Mouse (Mus musculus) bone marrow macrophage, adult 2 months (primary cell): ENCODE results near the gene Gm28635. TPM values are rescaled to one million over a fixed set of nuclear protein-coding genes. Genes with fewer than 3 reads are reported as not detected.
"Not testable (repeated sequence)": the region's sequence is repeated elsewhere in the genome, so short reads cannot be mapped to it uniquely, and the experiment has no call there.

Experiments
- H3K27ac ChIP-seq: 2 replicates; pipeline ENCODE4 v1.5.1; 2012; ENCODE audit warnings: low read depth, low read length; ENCODE audit not compliant: insufficient read depth
- H3K4me1 ChIP-seq: 2 replicates; pipeline ENCODE4 v1.6.1; 2012; ENCODE audit warnings: low read length; ENCODE audit not compliant: control insufficient read depth, insufficient read depth
- H3K4me3 ChIP-seq: 2 replicates; pipeline ENCODE4 v1.5.1; 2012; ENCODE audit warnings: mild to moderate bottlenecking, low read length, moderate library complexity; ENCODE audit not compliant: insufficient read depth
- CTCF ChIP-seq: IDR thresholded peaks from 2 replicates; pipeline ENCODE4 v1.5.1; 2012; ENCODE audit warnings: low read depth, mild to moderate bottlenecking, low read length, moderate library complexity
- POLR2A ChIP-seq: IDR thresholded peaks from 2 replicates; pipeline ENCODE4 v1.6.1; 2012; ENCODE audit warnings: mild to moderate bottlenecking, low read depth, low read length, borderline replicate concordance
- polyA plus RNA-seq: library from polyadenylated mRNA; stranded (reverse); fragments of >200 nt; gene quantifications from 2 replicates; pipeline ENCODE4 v1.2.4, GENCODE M21; 2012; ENCODE audit not compliant: missing spikeins, insufficient read depth, insufficient read length

Gene Gm28635
- polyA plus RNA-seq, 1 experiment: not detected

GRCm38 (mm10) chr2:84688080-84688844, 10.4 kb upstream of the Gm28635 start:
- TF ChIP-seq POLR2A (no peak), CTCF (no peak)
- H3K4me3 ChIP-seq: no peak overlapping the region

DNA sequence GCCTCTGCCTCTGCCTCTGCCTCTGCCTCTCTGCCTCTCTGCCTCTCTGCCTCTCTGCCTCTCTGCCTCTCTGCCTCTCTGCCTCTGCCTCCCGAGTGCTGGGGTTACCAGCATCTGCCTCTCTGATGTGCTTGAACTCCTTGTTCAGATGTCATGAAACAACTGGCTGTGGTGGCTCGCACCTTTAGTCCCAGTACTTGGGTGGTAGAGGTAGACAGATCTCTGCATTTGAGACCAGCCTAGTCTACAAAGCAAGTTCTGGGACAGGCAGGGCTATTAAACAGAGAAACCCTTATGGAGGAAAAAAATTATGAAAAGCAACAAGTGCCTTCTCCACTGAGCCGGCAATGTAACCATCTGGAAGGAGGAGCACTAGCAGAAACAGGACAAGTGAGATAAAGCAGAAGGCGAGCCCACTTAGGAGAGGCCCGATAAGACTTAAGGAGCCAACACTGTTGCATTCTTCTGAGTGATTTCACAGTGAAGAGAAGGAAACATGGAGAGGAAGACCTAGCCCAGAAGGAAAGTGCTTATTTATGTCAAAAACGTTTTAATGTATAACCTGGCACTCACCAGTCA, 4.9 kb upstream of the Gm28635 start:
- TF ChIP-seq POLR2A (no peak), CTCF (no peak)
- Histone ChIP-seq H3K4me3 (no peak overlapping the region), H3K4me1 (no peaks in the 10 kb centered on the region), H3K27ac (no peak overlapping the region)

More at GRCm38 (mm10) chr2:84688080-84688844, 10.4 kb upstream of the Gm28635 start:
- no peak overlapping the region for H3K27ac ChIP-seq
- no peaks in the 10 kb centered on the region for H3K4me1 ChIP-seq

GRCm38 (mm10) chr2:84679016-84679415, 1.2 kb upstream of the Gm28635 start, which contains the start of gene Tmx2:
TSS of gene Tmx2 (minus strand) at chr2:84679140.
- peak within 1 kb of the TSS; percentile 18; the same call in 1 of the 2 replicates for H3K27ac ChIP-seq
- peaks cover 6% of the 10 kb centered on the region for H3K4me1 ChIP-seq
- TF ChIP-seq CTCF (no peak), POLR2A (no peak)
- peak within 1 kb of the TSS; percentile 98 for H3K4me3 ChIP-seq

DNA sequence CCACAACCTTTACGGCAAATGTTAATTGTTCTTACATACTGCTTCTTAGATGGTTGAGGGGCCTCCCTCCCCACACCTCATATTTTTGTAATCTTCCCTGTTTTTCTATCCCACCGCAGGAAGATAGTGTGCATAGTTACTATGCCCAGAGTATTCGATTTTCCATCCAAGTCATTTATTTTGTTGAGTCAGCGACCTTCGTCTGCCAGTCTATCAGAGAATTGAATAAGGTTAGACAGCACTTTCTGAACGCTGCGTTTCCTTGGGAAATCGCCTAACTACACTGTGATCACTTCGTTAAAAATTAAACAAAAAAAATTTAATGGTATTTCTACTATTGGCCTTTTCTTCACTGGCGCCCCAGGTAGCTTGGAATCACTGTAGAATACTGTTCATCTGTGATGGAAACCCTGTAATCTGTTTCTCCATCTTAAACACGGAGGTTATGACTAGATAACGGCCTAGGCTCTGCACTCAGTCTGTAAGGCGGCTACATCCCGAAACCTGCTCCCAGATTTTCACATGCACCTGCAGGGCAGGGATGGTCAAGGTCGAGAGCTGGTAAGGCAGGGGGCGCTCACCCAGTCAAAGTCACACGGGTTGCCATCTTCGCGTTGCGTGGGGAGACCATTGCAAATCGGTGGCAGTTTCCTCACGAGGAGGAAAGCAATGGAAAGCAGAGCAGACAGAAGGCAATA, 422 bp downstream of the Gm28635 start:
- peak overlapping the region; percentile 96 for H3K4me3 ChIP-seq
- H3K27ac ChIP-seq: peak overlapping the region; percentile 36; the same call in 1 of the 2 replicates
- peaks cover 6% of the 10 kb centered on the region for H3K4me1 ChIP-seq
- peak; percentile 72 for TF ChIP-seq CTCF
- no peak for TF ChIP-seq POLR2A

- not testable (repeated sequence) for H3K4me1 ChIP-seq, H3K27ac ChIP-seq, H3K4me3 ChIP-seq
Observed at GRCm38 (mm10) chr2:84671535-84671934, 6.3 kb downstream of the Gm28635 start.

DNA sequence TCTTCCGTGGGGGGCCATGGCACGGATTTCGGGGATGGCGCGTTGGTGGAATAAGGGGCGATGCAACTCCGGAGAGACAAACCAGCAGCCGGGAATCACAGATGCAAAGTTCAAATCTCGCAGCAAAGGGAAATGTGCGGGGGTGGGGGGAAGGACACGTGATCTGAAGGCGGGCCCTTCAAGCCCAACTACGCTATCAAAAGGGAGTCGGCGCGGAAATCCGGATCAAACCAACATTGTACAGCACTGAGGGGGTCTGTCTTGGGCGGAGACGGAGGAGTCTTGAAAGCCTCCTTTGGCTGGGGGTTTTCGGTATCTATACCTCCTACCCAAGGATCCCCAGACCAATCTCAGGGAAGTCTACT, 7.3 kb downstream of the Gm28635 start, which contains the start of gene Selenoh:
Gene Selenoh (minus strand): TSS at position 202 of the 365 bp plus-strand sequence.
- H3K27ac ChIP-seq: peak within 1 kb of the TSS; percentile 56
- peak within 1 kb of the TSS; percentile 73 for H3K4me3 ChIP-seq
- TF ChIP-seq POLR2A: no peak
- H3K4me1 ChIP-seq: peaks cover 4% of the 10 kb centered on the region; the same call in 1 of the 2 replicates

DNA sequence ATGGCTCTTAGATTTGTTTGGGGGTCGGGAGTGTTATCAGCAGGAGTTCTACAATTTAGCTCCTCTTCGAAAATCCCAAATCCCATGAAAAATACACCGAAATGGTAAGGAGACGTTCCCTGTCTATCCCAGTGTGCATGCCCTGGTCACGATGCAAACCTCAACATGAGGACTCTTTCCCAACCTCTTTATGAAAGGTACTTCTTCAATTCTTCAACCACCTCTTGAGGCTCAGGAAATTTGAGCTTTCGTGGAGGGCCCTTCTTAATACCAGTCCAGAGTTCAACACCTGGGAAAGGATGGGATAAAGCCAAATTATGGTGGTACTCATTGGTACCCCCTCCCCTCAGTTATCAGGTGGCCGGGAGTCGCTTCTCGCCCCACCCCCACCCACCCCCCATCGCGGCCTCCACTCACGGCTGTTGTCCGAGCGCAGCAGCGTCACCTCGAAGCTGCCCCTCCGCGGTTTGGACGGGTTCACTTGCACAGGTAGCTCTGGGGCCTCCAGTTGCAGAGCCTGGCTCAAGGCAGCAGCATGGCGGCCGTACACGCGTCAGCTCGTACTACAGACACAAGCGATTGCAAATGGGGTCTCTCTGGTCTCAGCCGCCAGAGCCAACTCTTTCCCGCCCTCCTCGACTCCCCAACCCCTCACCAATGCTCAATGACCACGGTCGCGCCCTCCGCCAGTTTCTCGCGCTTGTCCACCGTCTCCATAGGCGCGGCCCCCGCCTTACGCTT, 7.8 kb downstream of the Gm28635 start:
- Histone ChIP-seq H3K4me1 (peaks cover 4% of the 10 kb centered on the region; the same call in 1 of the 2 replicates), H3K4me3 (peak overlapping the region; percentile 73), H3K27ac (peak overlapping the region; percentile 56)
- no peak for TF ChIP-seq POLR2A
- no peak for TF ChIP-seq CTCF

- Histone ChIP-seq H3K4me3 (no peak overlapping the region), H3K4me1 (peaks cover 4% of the 10 kb centered on the region; the same call in 1 of the 2 replicates), H3K27ac (no peak overlapping the region)
- no peak for TF ChIP-seq POLR2A
- no peak for TF ChIP-seq CTCF
Observed at GRCm38 (mm10) chr2:84666081-84666480, 11.8 kb downstream of the Gm28635 start.

GRCm38 (mm10) chr2:84662866-84663265, 15.0 kb downstream of the Gm28635 start:
- no peak overlapping the region for H3K4me3 ChIP-seq

GRCm38 (mm10) chr2:84660253-84660652, 17.6 kb downstream of the Gm28635 start:
- no peak overlapping the region for H3K27ac ChIP-seq
- H3K4me1 ChIP-seq: peaks cover 10% of the 10 kb centered on the region
- TF ChIP-seq CTCF (no peak), POLR2A (no peak)
- no peak overlapping the region for H3K4me3 ChIP-seq

More at GRCm38 (mm10) chr2:84662866-84663265, 15.0 kb downstream of the Gm28635 start:
- peaks cover 3% of the 10 kb centered on the region for H3K4me1 ChIP-seq
- no peak; the same call in 1 of the 2 replicates for TF ChIP-seq CTCF
- H3K27ac ChIP-seq: no peak overlapping the region
